Mouse (Mus musculus): ENCODE data around the gene Epas1. TPM values are rescaled to one million over a fixed set of nuclear protein-coding genes. Genes with fewer than 3 reads are reported as not detected.

Epas1 gene
- polyA plus RNA-seq, 1 experiment from 2014 or later: 6.5 TPM

DNA sequence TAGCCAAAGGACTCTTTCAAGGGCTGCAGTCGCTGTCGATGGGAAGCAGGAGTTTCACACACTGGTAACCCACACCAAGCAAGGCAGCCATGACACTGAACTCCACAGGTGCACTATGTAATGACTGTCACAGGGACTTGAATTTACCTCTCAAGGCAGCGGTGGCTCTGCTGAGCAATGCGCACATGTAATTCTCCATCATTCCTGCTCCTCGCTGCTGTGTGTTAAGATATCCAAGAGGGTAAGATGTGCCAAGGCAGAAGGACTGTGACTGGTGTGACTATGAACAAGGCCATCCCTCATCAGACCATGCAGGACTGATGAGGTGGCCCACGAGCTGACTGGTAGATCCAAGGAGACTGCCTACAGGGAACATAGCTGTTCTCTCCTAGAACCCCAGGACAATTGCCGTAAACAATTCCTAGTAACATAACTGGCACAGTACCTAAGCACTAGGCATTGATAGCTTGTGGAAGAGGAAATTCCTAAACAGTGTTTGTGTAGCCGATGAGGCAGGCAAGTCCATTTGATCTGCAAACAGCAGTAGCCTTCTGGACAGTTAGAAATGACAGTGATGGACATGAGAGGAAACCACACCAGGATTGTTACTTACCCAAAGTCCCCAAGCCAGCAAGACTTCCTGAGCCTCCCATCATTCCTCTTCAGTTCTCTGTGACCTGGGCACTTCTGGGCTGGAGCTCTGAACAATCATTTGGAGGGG lies 68.7 kb downstream of the Epas1 start:
- peaks cover 3% of the 10 kb centered on the region; the same call in 1 of the 2 replicates for H3K4me1 ChIP-seq (ENCODE audit: control insufficient read depth, insufficient read depth, low read length)
- H3K9me3 ChIP-seq (ENCODE audit: control insufficient read depth, low read length): no peaks in the 10 kb centered on the region
- H3K27ac ChIP-seq (replicated peaks; ENCODE audit: low read depth, low read length): no peak overlapping the region
- ATAC-seq (ENCODE audit: insufficient number of reproducible peaks, low FRiP score, low TSS enrichment, low read depth): no peak
- no peaks in the 10 kb centered on the region for H3K36me3 ChIP-seq (ENCODE audit: control insufficient read depth, insufficient read depth, low read length)
- H3K27me3 ChIP-seq (ENCODE audit: control insufficient read depth, insufficient read depth, low read length): no peaks in the 10 kb centered on the region
- no peak for DNase-seq (ENCODE audit: low spot score)
- no peak overlapping the region for H3K9ac ChIP-seq (ENCODE audit: low read length)
- 87% methylated on average over 8 of the region's 8 CpGs for WGBS
- no peak overlapping the region for H3K4me3 ChIP-seq (ENCODE audit: low read depth, low read length)
- no peak overlapping the region for H3K4me2 ChIP-seq (ENCODE audit: low read depth, severe bottlenecking)

DNA sequence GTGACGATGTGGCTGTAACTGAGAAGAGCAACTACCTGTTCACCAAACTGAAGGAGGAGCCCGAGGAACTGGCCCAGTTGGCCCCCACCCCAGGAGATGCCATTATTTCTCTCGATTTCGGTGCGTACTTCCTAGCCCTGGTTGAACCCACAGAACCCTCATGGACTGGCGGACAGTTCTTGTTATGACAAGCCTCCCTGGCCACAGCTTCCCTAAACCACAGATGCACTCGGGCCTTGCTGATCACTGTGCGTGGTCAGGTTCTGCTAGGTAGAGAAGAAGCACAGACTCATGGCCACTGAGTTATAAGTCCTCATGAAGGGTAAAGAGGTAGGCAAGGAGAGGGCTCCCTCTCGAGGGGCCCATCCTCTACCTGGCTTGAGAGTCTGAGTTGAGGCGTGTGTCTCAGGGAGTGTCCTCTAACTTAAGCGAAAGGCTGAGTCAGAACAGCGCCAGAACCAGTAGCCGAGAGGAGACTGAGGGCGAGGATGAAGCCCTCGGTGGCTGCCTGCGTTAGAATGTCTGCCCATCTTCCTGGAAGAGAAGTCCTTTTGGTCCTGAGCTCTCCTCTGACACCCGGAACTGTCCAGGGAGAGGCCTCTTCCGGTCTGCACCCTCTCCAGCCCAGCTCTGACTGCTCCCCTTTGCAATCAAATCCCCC lies 71.1 kb downstream of the Epas1 start:
- H3K36me3 ChIP-seq (ENCODE audit: control insufficient read depth, insufficient read depth, low read length): no peaks in the 10 kb centered on the region
- ATAC-seq (ENCODE audit: insufficient number of reproducible peaks, low FRiP score, low TSS enrichment, low read depth) (no peak), DNase-seq (ENCODE audit: low spot score) (peak; percentile 19)
- no peaks in the 10 kb centered on the region for H3K9me3 ChIP-seq (ENCODE audit: control insufficient read depth, low read length)
- H3K27me3 ChIP-seq (ENCODE audit: control insufficient read depth, insufficient read depth, low read length): no peaks in the 10 kb centered on the region
- peaks cover 3% of the 10 kb centered on the region; the same call in 1 of the 2 replicates for H3K4me1 ChIP-seq (ENCODE audit: control insufficient read depth, insufficient read depth, low read length)
- H3K4me3 ChIP-seq (ENCODE audit: low read depth, low read length): no peak overlapping the region
- H3K4me2 ChIP-seq (ENCODE audit: low read depth, severe bottlenecking): no peak overlapping the region
- 91% methylated on average over 18 of the region's 18 CpGs for WGBS
- H3K27ac ChIP-seq (replicated peaks; ENCODE audit: low read depth, low read length): no peak overlapping the region
- no peak overlapping the region for H3K9ac ChIP-seq (ENCODE audit: low read length)

DNA sequence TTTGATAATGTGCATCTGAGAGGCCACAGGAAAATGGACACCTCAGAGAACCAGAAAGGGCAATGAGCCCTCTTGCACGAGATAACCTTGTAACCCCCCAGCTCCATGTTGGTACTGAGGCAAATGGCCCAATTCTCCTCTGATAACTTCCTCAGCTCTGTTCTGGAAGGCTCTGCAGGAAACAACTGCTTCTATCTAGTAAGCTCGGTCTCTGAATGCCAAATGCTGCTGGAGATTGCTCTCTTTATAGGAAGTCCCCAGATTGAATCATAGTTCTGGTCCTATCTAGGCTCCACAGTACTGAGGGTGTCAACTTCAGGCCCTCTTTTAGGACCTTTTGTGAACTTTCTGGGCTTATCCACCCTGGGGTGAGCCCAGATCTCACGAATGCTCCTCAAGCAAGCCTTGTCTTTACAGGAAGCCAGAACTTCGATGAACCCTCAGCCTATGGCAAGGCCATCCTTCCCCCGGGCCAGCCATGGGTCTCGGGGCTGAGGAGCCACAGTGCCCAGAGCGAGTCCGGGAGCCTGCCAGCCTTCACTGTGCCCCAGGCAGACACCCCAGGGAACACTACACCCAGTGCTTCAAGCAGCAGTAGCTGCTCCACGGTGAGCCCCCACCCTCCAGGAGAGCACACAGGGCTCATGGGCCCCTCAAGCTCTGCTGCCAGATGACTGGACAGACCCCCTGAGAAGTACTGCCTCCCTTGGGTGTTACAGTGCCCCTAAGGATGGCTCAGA lies 71.8 kb downstream of the Epas1 start:
- peaks cover 3% of the 10 kb centered on the region; the same call in 1 of the 2 replicates for H3K4me1 ChIP-seq (ENCODE audit: control insufficient read depth, insufficient read depth, low read length)
- WGBS: 86% methylated on average over 9 of the region's 9 CpGs
- H3K9me3 ChIP-seq (ENCODE audit: control insufficient read depth, low read length): no peaks in the 10 kb centered on the region
- no peak overlapping the region for H3K4me3 ChIP-seq (ENCODE audit: low read depth, low read length)
- DNase-seq (ENCODE audit: low spot score) (peak; percentile 16), ATAC-seq (ENCODE audit: insufficient number of reproducible peaks, low FRiP score, low TSS enrichment, low read depth) (no peak)
- H3K4me2 ChIP-seq (ENCODE audit: low read depth, severe bottlenecking): no peak overlapping the region
- no peak overlapping the region for H3K9ac ChIP-seq (ENCODE audit: low read length)
- H3K36me3 ChIP-seq (ENCODE audit: control insufficient read depth, insufficient read depth, low read length): no peaks in the 10 kb centered on the region
- H3K27ac ChIP-seq (replicated peaks; ENCODE audit: low read depth, low read length): no peak overlapping the region
- H3K27me3 ChIP-seq (ENCODE audit: control insufficient read depth, insufficient read depth, low read length): no peaks in the 10 kb centered on the region

DNA sequence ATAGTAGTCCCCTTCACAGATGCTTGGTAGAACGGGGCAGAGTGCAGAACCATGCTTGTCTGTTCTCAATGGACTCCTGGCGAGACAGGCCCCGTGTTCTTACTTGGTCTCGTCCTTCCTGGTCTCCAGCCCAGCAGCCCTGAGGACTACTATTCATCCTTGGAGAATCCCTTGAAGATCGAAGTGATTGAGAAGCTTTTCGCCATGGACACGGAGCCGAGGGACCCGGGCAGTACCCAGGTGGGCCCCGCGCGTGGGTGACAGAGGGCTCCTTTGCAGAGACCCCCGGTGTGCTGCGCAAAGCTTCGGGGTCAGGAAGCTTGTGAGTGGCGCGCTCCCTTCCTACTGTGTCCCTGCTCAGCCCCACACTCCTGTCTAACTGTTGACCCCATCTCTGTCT lies 72.9 kb downstream of the Epas1 start:
- ATAC-seq (ENCODE audit: insufficient number of reproducible peaks, low FRiP score, low TSS enrichment, low read depth): no peak
- peak; percentile 17 for DNase-seq (ENCODE audit: low spot score)
- Histone ChIP-seq H3K4me2 (ENCODE audit: low read depth, severe bottlenecking) (no peak overlapping the region), H3K27me3 (ENCODE audit: control insufficient read depth, insufficient read depth, low read length) (no peaks in the 10 kb centered on the region), H3K4me3 (ENCODE audit: low read depth, low read length) (no peak overlapping the region), H3K27ac (replicated peaks; ENCODE audit: low read depth, low read length) (no peak overlapping the region), H3K36me3 (ENCODE audit: control insufficient read depth, insufficient read depth, low read length) (no peaks in the 10 kb centered on the region), H3K9me3 (ENCODE audit: control insufficient read depth, low read length) (no peaks in the 10 kb centered on the region), H3K4me1 (ENCODE audit: control insufficient read depth, insufficient read depth, low read length) (peaks cover 3% of the 10 kb centered on the region; the same call in 1 of the 2 replicates), H3K9ac (ENCODE audit: low read length) (no peak overlapping the region)
- WGBS: 89% methylated on average over 17 of the region's 17 CpGs

DNA sequence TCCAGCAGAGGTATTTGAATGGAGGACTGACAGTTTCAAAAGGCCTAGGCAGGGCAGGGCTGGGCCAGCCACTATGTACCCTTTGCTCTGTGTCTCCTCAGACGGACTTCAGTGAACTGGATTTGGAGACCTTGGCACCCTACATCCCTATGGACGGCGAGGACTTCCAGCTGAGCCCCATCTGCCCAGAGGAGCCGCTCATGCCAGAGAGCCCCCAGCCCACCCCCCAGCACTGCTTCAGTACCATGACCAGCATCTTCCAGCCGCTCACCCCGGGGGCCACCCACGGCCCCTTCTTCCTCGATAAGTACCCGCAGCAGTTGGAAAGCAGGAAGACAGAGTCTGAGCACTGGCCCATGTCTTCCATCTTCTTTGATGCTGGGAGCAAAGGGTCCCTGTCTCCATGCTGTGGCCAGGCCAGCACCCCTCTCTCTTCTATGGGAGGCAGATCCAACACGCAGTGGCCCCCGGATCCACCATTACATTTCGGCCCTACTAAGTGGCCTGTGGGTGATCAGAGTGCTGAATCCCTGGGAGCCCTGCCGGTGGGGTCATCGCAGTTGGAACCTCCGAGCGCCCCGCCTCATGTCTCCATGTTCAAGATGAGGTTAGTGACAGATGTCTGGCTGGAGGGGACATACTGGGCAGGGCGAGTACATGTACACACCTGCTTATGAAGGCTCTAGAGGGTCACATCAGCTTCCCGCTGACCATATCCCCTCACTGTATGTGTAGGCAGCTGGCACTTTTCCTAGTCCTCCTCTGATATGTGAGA lies 74.1 kb downstream of the Epas1 start:
- Histone ChIP-seq H3K4me3 (ENCODE audit: low read depth, low read length) (no peak overlapping the region), H3K36me3 (ENCODE audit: control insufficient read depth, insufficient read depth, low read length) (no peaks in the 10 kb centered on the region), H3K9me3 (ENCODE audit: control insufficient read depth, low read length) (no peaks in the 10 kb centered on the region), H3K4me2 (ENCODE audit: low read depth, severe bottlenecking) (no peak overlapping the region), H3K27me3 (ENCODE audit: control insufficient read depth, insufficient read depth, low read length) (no peaks in the 10 kb centered on the region), H3K4me1 (ENCODE audit: control insufficient read depth, insufficient read depth, low read length) (peaks cover 3% of the 10 kb centered on the region; the same call in 1 of the 2 replicates), H3K9ac (ENCODE audit: low read length) (no peak overlapping the region), H3K27ac (replicated peaks; ENCODE audit: low read depth, low read length) (no peak overlapping the region)
- DNase-seq (ENCODE audit: low spot score) (peak; percentile 16), ATAC-seq (ENCODE audit: insufficient number of reproducible peaks, low FRiP score, low TSS enrichment, low read depth) (no peak)
- WGBS: 94% methylated on average over 19 of the region's 19 CpGs

DNA sequence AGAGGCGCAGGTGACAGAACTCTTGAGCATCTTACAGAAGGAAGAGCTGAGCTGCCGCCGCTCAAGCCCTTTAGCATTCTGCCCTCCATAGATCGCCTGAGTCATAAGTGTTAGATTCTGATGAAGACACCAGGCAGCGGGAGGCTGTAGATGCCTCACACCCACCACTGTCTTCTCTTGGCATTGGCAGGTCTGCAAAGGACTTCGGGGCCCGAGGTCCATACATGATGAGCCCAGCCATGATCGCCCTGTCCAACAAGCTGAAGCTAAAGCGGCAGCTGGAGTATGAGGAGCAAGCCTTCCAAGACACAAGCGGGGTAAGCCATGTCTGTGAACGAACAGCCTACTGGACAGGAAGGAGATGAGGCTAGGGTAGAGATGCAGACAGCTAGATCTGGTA lies 75.0 kb downstream of the Epas1 start:
- no peak overlapping the region for H3K27ac ChIP-seq (replicated peaks; ENCODE audit: low read depth, low read length)
- DNase-seq (ENCODE audit: low spot score) (no peak), ATAC-seq (ENCODE audit: insufficient number of reproducible peaks, low FRiP score, low TSS enrichment, low read depth) (no peak)
- H3K4me2 ChIP-seq (ENCODE audit: low read depth, severe bottlenecking): no peak overlapping the region
- no peaks in the 10 kb centered on the region for H3K36me3 ChIP-seq (ENCODE audit: control insufficient read depth, insufficient read depth, low read length)
- H3K4me1 ChIP-seq (ENCODE audit: control insufficient read depth, insufficient read depth, low read length): peaks cover 1% of the 10 kb centered on the region; the same call in 1 of the 2 replicates
- no peaks in the 10 kb centered on the region for H3K27me3 ChIP-seq (ENCODE audit: control insufficient read depth, insufficient read depth, low read length)
- H3K9me3 ChIP-seq (ENCODE audit: control insufficient read depth, low read length): no peaks in the 10 kb centered on the region
- H3K4me3 ChIP-seq (ENCODE audit: low read depth, low read length): no peak overlapping the region
- no peak overlapping the region for H3K9ac ChIP-seq (ENCODE audit: low read length)
- WGBS: 92% methylated on average over 11 of the region's 11 CpGs

DNA sequence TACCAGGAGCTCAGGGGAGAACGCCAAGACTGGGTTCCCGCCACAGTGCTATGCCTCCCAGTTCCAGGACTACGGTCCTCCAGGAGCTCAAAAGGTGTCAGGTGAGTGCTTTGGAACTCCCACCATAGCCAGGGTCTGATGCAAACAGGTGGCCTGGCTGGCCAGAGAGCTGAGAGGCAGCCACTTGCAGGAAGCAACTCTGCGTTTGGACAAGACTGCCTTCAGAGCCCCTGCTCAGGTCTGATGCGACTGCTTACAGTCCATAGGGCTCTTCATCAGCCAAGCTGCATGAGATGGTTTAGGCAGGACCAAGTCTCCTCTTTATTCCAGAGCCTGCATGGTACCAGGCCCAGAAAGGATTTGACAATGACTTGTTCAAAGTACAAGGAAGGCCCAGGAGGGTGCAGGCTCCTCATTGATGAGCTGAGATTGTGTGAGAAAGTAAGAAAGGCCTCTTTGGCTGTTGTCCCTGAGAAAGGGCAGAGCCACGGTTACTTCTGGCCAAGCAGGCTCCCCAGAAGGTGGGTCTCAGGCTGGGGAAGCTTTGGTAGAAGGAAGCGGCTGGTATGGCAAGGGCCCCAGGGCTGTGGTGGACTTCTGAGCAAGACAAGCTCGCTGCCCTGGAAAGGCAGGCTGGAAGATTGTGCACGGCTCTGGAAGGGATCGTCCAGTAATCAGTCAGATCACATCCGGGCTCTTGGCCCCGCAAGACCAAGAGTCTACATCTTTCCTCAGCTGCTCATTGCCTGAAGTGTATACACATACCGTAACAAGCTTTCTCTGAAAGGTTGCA lies 76.1 kb downstream of the Epas1 start:
- ATAC-seq (ENCODE audit: insufficient number of reproducible peaks, low FRiP score, low TSS enrichment, low read depth) (no peak), DNase-seq (ENCODE audit: low spot score) (peak; percentile 15)
- no peak overlapping the region for H3K9ac ChIP-seq (ENCODE audit: low read length)
- WGBS: 87% methylated on average over 13 of the region's 13 CpGs
- no peak overlapping the region for H3K4me3 ChIP-seq (ENCODE audit: low read depth, low read length)
- H3K27me3 ChIP-seq (ENCODE audit: control insufficient read depth, insufficient read depth, low read length): no peaks in the 10 kb centered on the region
- H3K36me3 ChIP-seq (ENCODE audit: control insufficient read depth, insufficient read depth, low read length): no peaks in the 10 kb centered on the region
- H3K9me3 ChIP-seq (ENCODE audit: control insufficient read depth, low read length): no peaks in the 10 kb centered on the region
- H3K4me1 ChIP-seq (ENCODE audit: control insufficient read depth, insufficient read depth, low read length): no peaks in the 10 kb centered on the region
- no peak overlapping the region for H3K4me2 ChIP-seq (ENCODE audit: low read depth, severe bottlenecking)
- no peak overlapping the region for H3K27ac ChIP-seq (replicated peaks; ENCODE audit: low read depth, low read length)
